ENCODE assay signal across 27 mouse cellular contexts in genomic region chr4:125717881-125718280, GRCm38 (mm10).
DNase-seq lines count a peak whose midpoint lies in the region; ATAC-seq and TF ChIP-seq lines count a peak whose summit lies in the region.
"Had no signal": no experiment of that assay in that cellular context is flagged by ENCODE, and none has a peak within 500 bp of the region (broad histone marks: within the 10 kb centered on the region; RNA-seq: fewer than 3 reads in every experiment).

No protein-coding gene starts in this region.

- TF ChIP-seq CTCF in brain, embryonic 14.5 days (IDR thresholded peaks at IDR 0.05; ENCODE audit: borderline replicate concordance, extremely low read depth, insufficient read depth, insufficient read length) = no peak

- TF ChIP-seq POLR2A in brain, embryonic 14.5 days (IDR thresholded peaks at IDR 0.05; ENCODE audit: borderline replicate concordance, extremely low read depth, insufficient read depth, insufficient read length, poor library complexity, severe bottlenecking) = no peak

- ATAC-seq in forebrain, embryonic 16.5 days = peak; percentile 27; the same call in 1 of the 2 replicates
- no peak for ATAC-seq in neural tube, embryonic 12.5 days (ENCODE audit: low FRiP score, low read depth)
- no peak for ATAC-seq in neural tube, embryonic 14.5 days (ENCODE audit: low read depth)
- ATAC-seq: activated CD4-positive, CD25-positive, alpha-beta regulatory T cell, adult 4 months; CD4-positive, CD25-positive, alpha-beta regulatory T cell, adult 4 months; inflammation-experienced regulatory T-cells, adult 6 months; intestine, embryonic 16.5 days had no signal

- no peak for DNase-seq in forebrain, embryonic 10.5 days (ENCODE audit: extremely low spot score, low spot score)
- DNase-seq in neural tube, embryonic 10.5 days (ENCODE audit: extremely low spot score, low spot score) = no peak
- DNase-seq in brain, embryonic 14.5 days (ENCODE audit: low read depth) = peak; percentile 54
- no peak for DNase-seq in urinary bladder, postnatal 25 days (ENCODE audit: low spot score)
- DNase-seq in layer of hippocampus, adult 9-10 months (ENCODE audit: low spot score) = no peak
- DNase-seq: adrenal gland, adult 8-10 months; adrenal gland, postnatal 25 days; cerebellum, adult 18-20 months; cerebellum, adult 9-10 months; cerebellum, postnatal 14 days; gastrocnemius, adult 2 months; gastrocnemius, postnatal 14 days; heart, adult 11 months; heart, postnatal 36 days had no signal

- no peak overlapping the region for H3K4me2 ChIP-seq in forebrain, embryonic 16.5 days (ENCODE audit: low read length)
- H3K4me2 ChIP-seq in neural tube, embryonic 12.5 days (replicated peaks) = 0 out of 2 replicates have a peak overlapping the region, but pooled peaks have one; percentile 12
- H3K4me2 ChIP-seq in neural tube, embryonic 14.5 days (ENCODE audit: low read depth, low read length) = no peak overlapping the region
- H3K4me2 ChIP-seq: embryonic facial prominence, embryonic 12.5 days; embryonic facial prominence, embryonic 15.5 days; forebrain, embryonic 15.5 days; heart, embryonic 11.5 days; hindbrain, embryonic 14.5 days had no signal

- no peak overlapping the region for H3K9ac ChIP-seq in forebrain, embryonic 16.5 days (replicated peaks; ENCODE audit: low read depth, low read length)
- no peak overlapping the region for H3K9ac ChIP-seq in neural tube, embryonic 12.5 days
- H3K9ac ChIP-seq in neural tube, embryonic 14.5 days (replicated peaks; ENCODE audit: low read depth, low read length) = no peak overlapping the region
- H3K9ac ChIP-seq: embryonic facial prominence, embryonic 12.5 days; embryonic facial prominence, embryonic 15.5 days; forebrain, embryonic 15.5 days; hindbrain, embryonic 14.5 days had no signal

- 9% methylated on average over 5 of the region's 6 CpGs for WGBS in forebrain, embryonic 16.5 days
- 50% methylated on average over 6 of the region's 6 CpGs for WGBS in forebrain, embryonic 10.5 days
- 20% methylated on average over 6 of the region's 6 CpGs for WGBS in neural tube, embryonic 12.5 days
- 17% methylated on average over 6 of the region's 6 CpGs for WGBS in neural tube, embryonic 14.5 days

- peaks cover 30% of the 10 kb centered on the region for H3K4me1 ChIP-seq in forebrain, embryonic 16.5 days (replicated peaks; ENCODE audit: control insufficient read depth, insufficient read depth, low read length)
- H3K4me1 ChIP-seq in forebrain, embryonic 10.5 days = peaks cover 38% of the 10 kb centered on the region
- peaks cover 43% of the 10 kb centered on the region for H3K4me1 ChIP-seq in neural tube, embryonic 12.5 days
- H3K4me1 ChIP-seq in neural tube, embryonic 14.5 days (ENCODE audit: control insufficient read depth, insufficient read depth, low read length) = peaks cover 27% of the 10 kb centered on the region
- H3K4me1 ChIP-seq: embryonic facial prominence, embryonic 12.5 days had no signal

- peaks cover 3% of the 10 kb centered on the region; the same call in 1 of the 2 replicates for H3K27me3 ChIP-seq in forebrain, embryonic 16.5 days (replicated peaks; ENCODE audit: control insufficient read depth, insufficient read depth, low read length)
- peaks cover 70% of the 10 kb centered on the region for H3K27me3 ChIP-seq in forebrain, embryonic 10.5 days (ENCODE audit: poor library complexity, severe bottlenecking)
- H3K27me3 ChIP-seq in neural tube, embryonic 12.5 days (replicated peaks) = no peaks in the 10 kb centered on the region
- H3K27me3 ChIP-seq in neural tube, embryonic 14.5 days (ENCODE audit: control insufficient read depth, insufficient read depth, low read length) = no peaks in the 10 kb centered on the region
- H3K27me3 ChIP-seq: embryonic facial prominence, embryonic 12.5 days; embryonic facial prominence, embryonic 15.5 days had no signal

- no peaks in the 10 kb centered on the region for H3K9me3 ChIP-seq in forebrain, embryonic 16.5 days (ENCODE audit: control insufficient read depth, low read length)
- H3K9me3 ChIP-seq in forebrain, embryonic 10.5 days = no peaks in the 10 kb centered on the region
- H3K9me3 ChIP-seq in neural tube, embryonic 12.5 days = no peaks in the 10 kb centered on the region
- no peaks in the 10 kb centered on the region for H3K9me3 ChIP-seq in neural tube, embryonic 14.5 days (ENCODE audit: control insufficient read depth, low read length)
- H3K9me3 ChIP-seq: embryonic facial prominence, embryonic 12.5 days; embryonic facial prominence, embryonic 15.5 days; forebrain, embryonic 15.5 days had no signal

- H3K36me3 ChIP-seq in forebrain, embryonic 16.5 days (ENCODE audit: control insufficient read depth, insufficient read depth) = no peaks in the 10 kb centered on the region
- no peaks in the 10 kb centered on the region for H3K36me3 ChIP-seq in forebrain, embryonic 10.5 days (replicated peaks)
- no peaks in the 10 kb centered on the region for H3K36me3 ChIP-seq in neural tube, embryonic 12.5 days
- no peaks in the 10 kb centered on the region for H3K36me3 ChIP-seq in neural tube, embryonic 14.5 days (ENCODE audit: control insufficient read depth, insufficient read depth, low read length)
- H3K36me3 ChIP-seq: embryonic facial prominence, embryonic 12.5 days; embryonic facial prominence, embryonic 15.5 days; forebrain, embryonic 15.5 days had no signal

- no peak overlapping the region for H3K27ac ChIP-seq in forebrain, embryonic 16.5 days (ENCODE audit: low read length)
- H3K27ac ChIP-seq in forebrain, embryonic 10.5 days = no peak overlapping the region
- no peak overlapping the region for H3K27ac ChIP-seq in neural tube, embryonic 12.5 days
- H3K27ac ChIP-seq in neural tube, embryonic 14.5 days (ENCODE audit: low read depth, low read length) = peak overlapping the region; percentile 75; the same call in 1 of the 2 replicates
- H3K27ac ChIP-seq: embryonic facial prominence, embryonic 12.5 days; embryonic facial prominence, embryonic 15.5 days; gastrocnemius, adult 2 months; hindbrain, postnatal 0 days had no signal

- no peak overlapping the region for H3K4me3 ChIP-seq in forebrain, embryonic 16.5 days (replicated peaks; ENCODE audit: low read length)
- H3K4me3 ChIP-seq in forebrain, embryonic 10.5 days = no peak overlapping the region
- H3K4me3 ChIP-seq in neural tube, embryonic 12.5 days = no peak overlapping the region
- no peak overlapping the region for H3K4me3 ChIP-seq in neural tube, embryonic 14.5 days (ENCODE audit: low read depth, low read length)
- H3K4me3 ChIP-seq: embryonic facial prominence, embryonic 12.5 days; embryonic facial prominence, embryonic 15.5 days; forebrain, embryonic 15.5 days; gastrocnemius, adult 2 months had no signal
